8 mouse cellular contexts compared by ENCODE assay signal in the genomic region with DNA sequence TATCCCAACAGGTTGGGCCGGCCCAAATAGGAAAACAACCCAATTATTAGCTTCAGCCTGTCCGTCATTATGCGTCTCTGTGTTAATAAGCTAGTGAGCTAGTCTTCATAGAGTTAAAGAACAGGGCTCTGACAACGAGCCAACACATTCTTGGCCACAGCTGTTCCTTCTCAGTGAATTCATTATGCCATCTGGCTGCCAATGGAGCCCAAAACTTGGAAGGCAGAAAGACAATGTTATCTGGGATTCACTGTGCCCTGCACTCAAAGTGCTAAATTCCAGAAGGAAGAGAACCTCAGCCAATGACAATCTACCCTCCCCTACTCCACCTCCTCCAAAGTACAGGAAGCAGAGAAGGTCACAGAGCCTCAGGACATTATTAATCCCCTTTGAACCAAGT. TPM values are rescaled to one million over a fixed set of nuclear protein-coding genes. Genes with fewer than 3 reads are reported as not detected.
A peak's percentile ranks its signal among the peaks of the same experiment; 100 is the strongest.
DNase-seq lines count a peak whose midpoint lies in the region.

No protein-coding gene starts in this region.

- peak; percentile 53 for DNase-seq in gastrocnemius, postnatal 14 days
- DNase-seq in gastrocnemius, adult 8-10 months (ENCODE audit: low spot score in 2 of 2), result no peak
- DNase-seq in retina, postnatal 1 day, result peak; percentile 56
- no peak for DNase-seq in retina, embryonic 14.5 days (ENCODE audit: low spot score)
- DNase-seq in layer of hippocampus, adult 9-10 months (ENCODE audit: low spot score), result peak; percentile 86
- peak; percentile 71 to 79 for DNase-seq in right cerebral cortex, postnatal 36 days (ENCODE audit: low spot score in 2 of 2)
- no peak for DNase-seq in embryo, embryonic 10 days (ENCODE audit: low spot score)
- DNase-seq in B cell, adult 2 months, result no peak

- intact Hi-C loops in gastrocnemius, postnatal 14 days (cut with DNase I; ENCODE audit: low total_unique reads), result no loop called here

RNA-seq across cellular contexts. Expression of a gene that starts 26.5 kb away (rescaled TPM):
- 1 to 10 TPM; 1.0 to 2.1 TPM for total RNA-seq in gastrocnemius, postnatal 14 days (2021)
- total RNA-seq in gastrocnemius, adult 8-10 months (2022), result under 1 TPM; 0.40 to 0.51 (median 0.44) TPM

RNA-seq across cellular contexts. Expression of a gene that starts 26.8 kb away (rescaled TPM):
- not detected for total RNA-seq in gastrocnemius, postnatal 14 days (2021)
- total RNA-seq in gastrocnemius, adult 8-10 months (2022), result not detected

RNA-seq across cellular contexts. Expression of a gene that starts 56.6 kb away (rescaled TPM):
- total RNA-seq in gastrocnemius, postnatal 14 days (2021), result 10 to 100 TPM; 43.9 to 54.7 TPM
- total RNA-seq in gastrocnemius, adult 8-10 months (2022), result 10 to 100 TPM; 25.0 to 42.3 (median 39.1) TPM

Comparison
In these comparisons a context has a peak if more than half of its experiments do, and no peak if none do; other contexts are left out.
1. DNase-seq: peak in gastrocnemius, postnatal 14 days (single experiment), retina, postnatal 1 day (single experiment), layer of hippocampus, adult 9-10 months (single experiment) and right cerebral cortex, postnatal 36 days (2 of 2); none in gastrocnemius, adult 8-10 months (0 of 2), retina, embryonic 14.5 days (single experiment), embryo, embryonic 10 days (single experiment) and B cell, adult 2 months (0 of 2).